Mouse (Mus musculus) kidney, adult 18-20 months (tissue): Measurements from ENCODE around the gene Cdc37l1.
"Not testable (repeated sequence)": the region's sequence is repeated elsewhere in the genome, so short reads cannot be mapped to it uniquely, and the experiment has no call there.

Source experiments
- DNase-seq: peaks from one replicate; pipeline ENCODE4 v3.0.0; 2021

Gene Cdc37l1

DNA sequence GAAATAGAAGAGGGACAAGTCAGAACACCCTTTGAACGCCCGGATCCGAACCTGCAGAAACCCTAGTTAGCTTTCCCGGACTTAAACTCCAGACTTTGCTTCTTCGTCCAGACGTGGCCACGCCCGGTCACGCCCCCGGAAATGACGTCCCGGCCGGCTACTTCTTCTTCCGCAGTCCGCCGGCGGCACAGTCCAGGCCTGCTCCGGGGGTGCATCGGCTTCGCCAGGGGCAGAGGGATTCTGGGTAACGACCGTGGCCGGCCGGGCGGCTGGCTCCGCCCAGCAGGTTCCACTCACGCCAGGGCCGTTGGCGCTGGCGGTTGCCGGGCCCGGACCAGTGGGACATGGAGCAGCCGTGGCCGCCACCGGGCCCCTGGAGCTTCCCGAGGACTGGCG, at the start of gene Cdc37l1:
TSS of gene Cdc37l1 (plus strand) at position 159 of the 396 bp plus-strand sequence.
- DNase-seq, result peak; percentile 99

DNA sequence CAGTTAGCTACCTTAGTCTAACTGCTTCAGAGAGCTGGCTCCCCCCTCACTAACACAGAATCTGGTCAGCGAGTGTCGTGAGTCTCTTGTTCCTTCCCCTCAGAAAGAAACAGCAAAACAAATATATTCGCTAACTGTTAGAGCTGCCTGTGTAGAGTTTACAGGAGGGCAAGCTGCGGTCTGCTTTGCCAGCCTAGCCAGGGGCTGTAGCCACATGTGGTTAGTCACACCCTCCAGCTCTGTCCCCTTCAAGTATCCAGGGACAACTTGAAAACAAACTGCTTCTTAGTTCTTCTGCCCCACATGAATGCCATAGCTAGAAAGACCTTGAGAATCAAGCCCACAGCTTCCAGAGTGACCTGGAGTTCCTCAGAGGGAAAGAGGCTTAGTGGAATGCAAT, 48.9 kb upstream of the Cdc37l1 start:
- DNase-seq, result no peak

DNA sequence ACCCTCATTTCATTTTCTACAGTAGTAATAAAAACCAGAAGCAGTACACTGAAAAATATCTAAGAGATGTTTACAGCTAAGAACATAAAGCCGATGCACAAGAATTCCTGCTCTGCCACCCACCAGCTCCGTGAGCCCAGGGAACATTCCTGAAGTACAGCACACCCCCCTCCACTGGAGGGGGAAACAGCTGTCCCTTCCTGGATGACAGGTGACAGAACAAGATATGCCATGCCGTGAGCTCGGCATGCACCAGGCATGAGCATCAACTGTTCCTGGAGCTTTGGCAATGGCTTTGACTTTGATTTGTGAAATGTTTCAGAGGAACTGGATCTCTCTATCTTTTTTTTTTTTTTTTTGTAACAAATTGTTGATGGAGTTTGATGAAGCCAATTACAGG, 43.4 kb upstream of the Cdc37l1 start:
- no peak for DNase-seq

DNA sequence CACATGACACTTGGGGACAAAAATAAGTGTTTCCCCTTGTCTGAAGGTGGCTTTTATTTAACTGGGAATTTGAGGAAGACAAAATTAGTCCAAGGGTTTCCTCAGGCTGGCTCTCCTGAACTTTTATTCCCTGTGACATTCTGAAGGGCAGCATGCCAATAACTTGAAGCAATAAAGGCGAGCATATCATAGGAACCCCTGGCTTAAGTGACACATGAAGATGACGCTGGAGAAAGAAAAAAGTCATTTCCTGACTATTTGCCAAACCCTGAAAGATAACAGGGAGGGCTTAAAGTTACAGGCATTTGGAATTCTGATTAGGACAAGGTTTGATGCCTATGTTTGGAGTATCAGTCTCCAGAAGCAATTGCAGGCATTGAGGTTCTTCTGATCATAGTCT, 42.8 kb upstream of the Cdc37l1 start:
- no peak for DNase-seq

DNA sequence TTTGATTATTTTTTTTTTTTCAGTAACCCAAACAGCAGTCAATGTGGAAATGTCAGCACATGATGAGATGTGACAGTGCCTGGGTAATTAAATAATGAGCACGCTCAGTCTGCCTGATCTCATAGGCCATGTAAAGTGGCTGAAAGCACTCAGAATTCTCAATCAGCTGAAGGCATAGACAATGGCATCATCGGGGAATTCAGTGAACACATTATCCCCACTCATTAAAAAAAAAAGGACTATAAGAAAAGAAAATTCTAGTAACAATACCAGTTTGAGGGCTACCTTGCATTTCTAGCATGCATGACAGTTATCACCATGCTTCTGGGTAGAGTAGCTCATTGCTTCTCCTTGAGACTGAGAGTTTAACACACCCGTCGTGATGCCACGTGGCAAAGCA, 38.9 kb upstream of the Cdc37l1 start:
- DNase-seq, result no peak

DNA sequence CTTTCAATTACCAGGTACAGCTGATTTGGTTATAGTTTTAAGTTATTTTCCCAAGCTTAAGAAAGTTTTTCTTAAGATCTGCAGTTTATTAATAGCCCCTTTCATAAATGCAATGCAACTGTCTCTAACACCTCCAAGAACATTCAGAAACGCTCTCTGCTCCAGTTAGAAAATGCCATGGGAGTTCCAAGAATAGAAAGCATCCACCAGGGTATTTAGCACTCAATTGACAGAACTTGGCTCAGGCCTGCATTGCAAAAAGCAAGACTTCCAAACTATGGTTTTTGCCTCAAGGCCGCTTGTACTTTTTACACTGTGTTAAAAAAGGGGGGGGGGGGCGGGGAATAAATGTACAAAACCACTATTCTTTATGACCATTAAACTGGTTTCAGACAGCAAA, 27.0 kb upstream of the Cdc37l1 start:
- DNase-seq, result no peak

DNA sequence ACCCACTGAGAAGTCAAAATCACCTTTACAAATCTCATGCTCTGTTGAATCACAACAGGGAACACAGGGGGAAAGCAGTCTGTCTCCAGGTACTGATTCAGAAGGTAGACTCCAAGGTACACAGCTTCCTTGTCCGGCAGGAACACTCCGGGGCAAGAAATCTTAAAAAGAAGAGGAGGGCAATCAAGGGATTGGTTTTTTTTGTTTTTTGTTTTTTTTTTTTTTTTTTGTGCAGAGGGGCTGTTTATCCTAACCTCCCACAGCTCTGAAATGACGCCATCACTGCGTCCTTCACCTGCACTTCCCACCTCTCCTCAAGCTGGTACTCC, 26.7 kb upstream of the Cdc37l1 start:
- no peak for DNase-seq

DNA sequence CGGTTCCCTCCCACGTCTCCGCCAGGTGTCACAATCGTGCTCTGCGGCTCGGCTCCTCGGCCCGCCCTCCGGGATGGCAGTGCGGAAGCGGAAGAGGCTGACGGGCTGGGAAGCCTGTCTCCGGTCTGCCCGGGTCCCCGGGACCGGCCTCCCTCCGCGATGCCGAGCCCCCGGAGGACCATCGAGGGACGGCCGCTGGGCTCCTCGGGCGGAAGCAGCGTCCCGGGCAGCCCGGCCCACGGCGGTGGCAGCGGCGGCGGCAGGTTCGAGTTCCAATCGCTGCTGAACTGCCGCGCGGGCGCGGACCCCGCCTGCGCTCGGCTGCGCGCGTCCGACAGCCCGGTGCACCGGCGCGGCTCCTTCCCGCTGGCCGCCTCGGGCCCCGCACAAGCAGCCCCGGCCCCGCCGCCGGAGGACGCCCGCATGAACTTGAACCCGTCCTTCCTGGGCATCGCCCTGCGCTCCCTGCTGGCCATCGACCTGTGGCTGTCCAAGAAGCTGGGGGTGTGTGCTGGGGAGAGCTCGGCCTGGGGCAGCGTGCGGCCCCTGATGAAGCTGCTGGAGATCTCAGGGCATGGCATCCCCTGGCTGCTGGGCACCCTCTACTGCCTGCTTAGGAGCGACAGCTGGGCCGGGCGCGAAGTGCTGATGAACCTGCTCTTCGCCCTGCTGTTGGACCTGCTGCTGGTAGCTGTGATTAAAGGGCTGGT, 26.2 kb upstream of the Cdc37l1 start, which contains the start of gene Plpp6:
TSS of gene Plpp6 (plus strand) at position 112 of the 710 bp plus-strand sequence.
- peak; percentile 88 for DNase-seq

DNA sequence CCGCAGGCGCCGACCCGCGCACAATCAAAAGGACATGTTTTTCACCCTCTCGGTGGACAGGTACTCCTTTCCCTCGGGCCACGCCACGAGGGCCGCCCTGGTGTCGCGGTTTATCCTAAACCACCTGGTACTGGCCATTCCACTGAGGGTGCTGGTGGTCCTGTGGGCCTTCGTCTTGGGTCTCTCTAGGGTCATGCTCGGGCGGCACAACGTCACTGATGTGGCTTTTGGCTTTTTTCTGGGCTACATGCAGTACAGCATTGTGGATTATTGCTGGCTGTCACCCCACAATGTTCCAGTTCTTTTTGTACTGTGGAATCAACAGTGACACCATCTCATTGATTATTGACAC, 25.6 kb upstream of the Cdc37l1 start:
- DNase-seq, result no peak

DNA sequence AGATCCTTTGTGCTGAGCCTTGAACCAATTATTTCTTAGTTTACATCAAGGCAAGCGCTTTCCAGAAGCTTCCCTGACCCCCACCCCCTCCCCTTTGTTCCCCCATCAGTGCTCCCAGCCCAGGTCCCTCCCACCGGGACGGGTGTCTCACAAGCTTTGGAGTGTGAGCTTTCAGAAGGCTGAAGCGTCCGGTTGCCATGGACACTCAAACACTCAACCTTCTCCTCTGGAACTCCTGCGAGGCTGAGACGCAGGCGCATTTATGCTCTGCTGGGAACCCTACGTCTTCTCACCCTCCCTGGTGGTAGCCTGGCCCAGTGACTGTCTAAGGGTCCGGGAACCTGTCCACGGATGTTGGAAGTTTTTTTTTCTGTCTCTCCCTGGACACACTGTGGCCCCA, 22.5 kb upstream of the Cdc37l1 start, which contains the start of gene 4430402I18Rik:
TSS of gene 4430402I18Rik (minus strand) at position 149 of the 400 bp plus-strand sequence.
- DNase-seq, result no peak

DNA sequence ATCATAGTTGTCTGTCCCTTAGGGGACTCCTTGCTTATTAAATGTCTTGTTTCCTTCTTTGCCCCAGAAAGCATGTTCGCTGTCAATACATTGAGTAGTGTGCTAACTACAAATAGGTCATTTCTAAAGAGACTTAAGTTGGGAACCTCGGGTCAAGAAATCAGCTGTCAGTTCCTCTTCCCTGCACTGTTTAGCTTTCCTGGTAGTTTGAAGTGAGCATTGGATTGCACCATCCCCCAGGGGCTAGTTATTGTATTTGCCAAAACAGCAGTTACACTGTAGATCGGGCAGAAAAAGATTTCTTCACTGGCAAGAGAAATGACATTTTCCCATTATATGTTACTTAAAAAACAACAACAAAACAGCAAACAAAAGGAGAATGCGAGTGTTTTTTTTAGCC, 22.0 kb upstream of the Cdc37l1 start:
- no peak for DNase-seq

DNA sequence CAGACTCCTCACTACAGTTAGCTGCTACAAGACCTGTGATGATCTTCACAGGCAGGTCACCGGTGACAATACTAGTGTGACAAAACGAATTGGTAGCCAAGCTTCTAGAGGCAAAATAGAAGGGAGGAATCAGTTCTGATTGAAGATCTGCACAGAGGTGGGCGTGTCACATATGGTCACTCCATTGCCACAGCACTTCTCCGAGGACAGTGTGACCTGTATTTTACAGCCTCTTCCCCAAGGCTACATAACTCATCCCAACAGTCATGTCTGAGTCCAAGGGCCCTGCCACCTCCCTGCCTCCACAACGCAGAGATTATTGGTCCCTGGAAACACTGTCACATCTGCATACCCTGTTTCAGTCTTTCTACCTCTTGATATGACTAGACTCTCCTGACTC, 20.9 kb upstream of the Cdc37l1 start:
- no peak for DNase-seq

DNA sequence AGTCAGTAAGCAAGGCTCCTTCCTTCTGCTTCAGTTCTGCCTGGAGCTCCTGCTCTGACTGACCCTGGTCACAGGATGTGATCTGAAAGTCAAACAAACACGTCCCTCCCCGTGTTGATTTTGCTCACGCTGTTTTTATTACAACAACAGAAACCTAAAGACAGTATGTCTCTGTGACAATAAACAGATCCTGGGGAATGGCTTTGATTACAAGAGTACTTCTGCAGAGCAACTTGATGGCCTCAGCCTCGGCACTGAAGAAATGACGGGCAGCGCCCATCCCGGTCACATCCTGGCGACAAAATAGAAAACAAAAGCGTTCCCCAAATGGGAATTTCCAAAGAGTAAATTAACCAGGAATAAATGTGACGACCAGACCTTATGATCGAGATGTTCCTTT, 19.9 kb upstream of the Cdc37l1 start:
- no peak for DNase-seq

DNA sequence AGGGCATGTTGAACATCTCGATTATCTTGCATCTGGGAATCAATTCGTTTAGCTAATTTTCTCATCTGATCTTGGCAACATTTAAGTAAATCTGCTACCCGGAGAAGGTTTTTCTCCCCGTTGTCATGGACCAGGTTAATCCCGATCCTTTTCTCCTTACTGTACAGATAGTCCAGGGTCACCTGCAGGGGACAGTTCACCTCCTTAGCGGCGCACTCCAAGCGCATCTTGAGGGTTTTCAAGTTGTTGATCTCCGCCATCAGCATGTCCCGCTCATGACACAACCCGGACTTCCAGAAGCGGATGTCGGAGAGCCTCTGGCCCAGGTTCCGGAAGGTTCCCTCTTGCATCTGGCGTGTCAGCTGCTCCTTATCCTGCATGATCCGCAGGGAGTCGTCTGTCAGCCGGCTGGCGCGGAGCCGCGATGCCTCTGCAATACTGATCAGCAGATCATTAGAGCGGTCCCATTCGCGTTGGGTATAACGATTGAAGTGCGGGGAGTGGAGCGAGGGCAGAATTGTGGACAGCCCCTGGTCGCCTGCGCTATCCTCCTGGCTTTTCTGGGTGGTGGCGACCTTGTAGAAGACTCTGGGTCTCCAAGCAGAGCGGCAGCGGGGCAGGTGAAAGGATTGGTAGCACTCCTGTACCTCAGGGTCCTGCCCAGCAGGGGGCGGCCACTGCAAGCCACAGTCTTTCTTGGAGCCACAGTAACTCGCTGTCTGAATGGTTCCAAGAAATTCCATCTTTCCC, 15.1 kb upstream of the Cdc37l1 start:
- DNase-seq, result peak; percentile 92

DNA sequence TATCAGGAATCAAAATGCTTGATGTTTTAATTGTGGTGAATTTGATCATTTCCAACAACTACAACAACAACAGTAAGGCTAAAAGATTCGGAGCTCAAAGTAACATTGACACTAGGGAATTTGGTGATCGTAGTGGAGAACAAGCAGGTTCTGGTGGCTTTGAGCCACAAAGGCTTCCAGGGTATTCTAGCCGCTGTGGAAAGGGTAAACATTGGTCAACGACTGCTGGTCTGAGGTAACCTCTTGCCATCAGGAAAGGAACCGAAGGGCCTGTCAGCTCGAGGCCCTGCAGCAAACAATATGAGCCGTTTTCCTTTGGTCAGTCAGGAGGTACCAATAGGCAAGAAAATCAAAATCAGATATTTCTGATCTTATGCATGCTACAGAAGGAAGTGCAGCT, 7.5 kb upstream of the Cdc37l1 start:
- DNase-seq, result no peak

DNA sequence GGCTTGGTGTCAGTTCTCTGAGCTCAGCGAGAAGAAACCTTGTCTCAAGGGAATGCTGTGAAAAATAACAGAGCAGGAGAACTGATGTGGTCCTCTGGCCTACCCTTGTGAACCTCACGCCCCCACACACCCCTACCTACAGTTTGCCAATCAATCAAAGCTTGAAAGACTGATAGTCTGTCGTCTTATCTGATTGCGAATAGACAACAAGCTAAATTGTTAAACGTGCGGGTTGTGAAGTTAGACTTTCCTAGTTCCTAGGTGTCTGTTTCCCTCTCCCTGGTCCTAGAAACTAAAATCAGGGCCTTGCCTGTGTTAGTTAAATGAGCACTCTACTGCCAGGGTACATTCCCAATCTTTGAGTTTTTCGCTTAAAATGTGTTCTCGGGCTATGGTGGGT, 637 bp upstream of the Cdc37l1 start:
- DNase-seq, result no peak

DNA sequence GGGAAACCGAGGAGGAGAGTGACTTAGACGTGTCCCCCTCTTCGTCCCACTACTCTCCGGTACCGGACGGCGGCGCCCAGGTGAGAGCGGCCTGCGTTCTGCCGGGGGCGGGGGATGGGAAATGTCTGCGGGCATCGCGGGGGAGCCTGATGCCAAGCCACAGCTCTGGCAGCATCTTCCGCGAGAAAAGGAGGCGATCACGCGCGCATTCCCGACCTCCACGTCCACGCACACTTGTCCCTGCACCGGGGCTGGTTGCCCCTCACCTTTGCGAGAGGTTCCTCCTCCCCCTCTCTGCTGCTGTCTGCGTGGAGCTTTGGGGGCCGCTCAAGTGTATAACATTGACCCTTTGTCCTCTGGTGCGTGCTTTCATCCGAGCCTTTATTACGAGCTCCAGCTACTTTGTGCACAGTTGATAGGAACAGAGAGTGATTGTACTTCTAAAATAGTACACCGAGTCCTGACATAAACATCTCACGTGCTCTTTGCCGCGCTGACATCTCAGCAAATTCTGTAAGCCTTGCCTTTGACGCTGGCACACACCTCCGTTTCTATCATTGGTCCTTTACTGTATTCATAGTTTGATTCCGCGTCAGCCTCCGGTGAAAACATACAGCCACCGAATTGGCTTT, 554 bp downstream of the Cdc37l1 start:
- DNase-seq, result no peak

DNA sequence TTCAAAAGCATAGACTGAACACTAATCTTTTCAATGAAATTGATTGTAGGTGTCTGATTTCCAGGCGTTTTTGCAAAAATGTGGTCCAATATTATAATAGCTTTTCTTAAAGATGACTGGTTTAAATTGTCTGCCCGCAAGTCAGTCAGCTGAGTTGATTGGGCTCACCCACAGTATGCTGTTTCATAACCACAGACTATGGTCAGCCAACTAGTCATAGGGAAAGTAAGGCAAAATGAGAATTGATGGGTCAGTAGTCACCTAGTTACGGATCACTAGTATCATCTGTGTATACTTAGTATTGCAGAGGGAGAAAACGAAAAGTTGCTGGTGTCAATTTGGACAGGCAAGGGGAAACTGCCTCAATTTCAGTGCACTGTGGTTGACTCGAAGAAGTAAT, 1.2 kb downstream of the Cdc37l1 start:
- DNase-seq, result no peak

DNA sequence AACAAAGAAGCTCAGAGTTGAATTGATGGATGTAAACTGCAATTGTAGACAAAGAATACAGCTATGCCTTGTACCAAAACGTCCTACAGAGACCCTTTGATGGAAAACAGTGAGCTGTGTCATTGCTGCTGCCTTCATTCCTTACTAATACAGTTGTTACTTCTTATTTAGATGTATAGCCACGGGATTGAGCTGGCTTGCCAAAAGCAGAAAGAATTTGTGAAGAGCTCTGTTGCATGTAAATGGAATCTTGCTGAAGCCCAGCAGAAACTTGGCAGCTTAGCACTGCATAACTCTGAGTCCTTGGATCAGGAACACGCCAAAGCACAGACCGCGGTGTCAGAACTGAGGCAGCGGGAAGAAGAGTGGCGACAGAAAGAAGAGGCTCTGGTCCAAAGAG, 4.7 kb downstream of the Cdc37l1 start:
- no peak for DNase-seq

DNA sequence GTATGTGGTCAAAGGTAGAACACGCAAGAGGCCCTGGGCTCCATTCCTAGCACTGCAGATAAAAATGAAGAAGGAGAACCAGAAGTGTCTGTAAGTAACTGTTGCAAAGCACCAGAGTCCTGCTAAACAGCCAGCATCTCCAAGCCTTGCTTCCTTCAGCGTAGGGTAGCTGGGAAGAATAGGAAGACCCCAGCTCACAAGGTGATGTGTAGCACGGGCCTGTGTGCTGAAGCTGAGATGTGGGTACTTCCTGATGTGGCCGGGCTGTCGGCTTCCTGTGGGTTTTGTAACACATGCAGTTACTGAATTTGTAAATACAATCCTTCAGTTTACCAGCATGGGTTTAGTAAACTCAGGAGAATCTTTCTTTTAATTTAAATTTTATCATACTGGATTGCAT, 5.2 kb downstream of the Cdc37l1 start:
- DNase-seq, result no peak

DNA sequence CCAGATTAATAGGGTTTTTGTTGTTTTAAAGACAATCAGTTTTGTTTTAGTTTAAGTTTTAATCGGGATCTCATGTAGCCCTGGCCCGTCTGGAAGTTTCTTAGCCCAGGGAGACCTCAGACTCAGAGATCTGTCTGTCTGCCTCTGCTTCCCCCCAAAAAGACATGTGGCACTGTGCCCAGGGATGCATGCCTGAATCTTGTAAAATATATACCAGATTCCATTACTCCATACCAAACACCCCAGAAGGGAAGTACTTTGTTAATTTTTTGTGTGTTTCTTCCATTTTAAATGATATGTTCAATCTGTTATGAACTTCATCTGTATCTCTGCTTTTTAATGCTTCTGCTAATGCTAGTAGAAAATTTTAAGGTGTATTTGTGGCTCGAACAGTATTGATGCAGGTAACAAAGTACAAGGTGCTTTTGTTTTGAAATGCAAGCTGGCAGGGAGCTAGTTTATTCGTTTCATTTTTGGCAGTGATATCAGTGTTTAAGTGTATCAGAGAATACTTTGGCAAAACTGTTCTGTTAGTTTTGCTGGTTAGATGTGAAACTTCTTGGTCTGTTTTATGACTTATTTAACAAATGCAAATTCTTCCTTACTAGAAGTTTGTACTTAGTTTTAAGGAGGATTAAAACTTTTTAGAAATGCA, 8.0 kb downstream of the Cdc37l1 start:
- no peak for DNase-seq

DNA sequence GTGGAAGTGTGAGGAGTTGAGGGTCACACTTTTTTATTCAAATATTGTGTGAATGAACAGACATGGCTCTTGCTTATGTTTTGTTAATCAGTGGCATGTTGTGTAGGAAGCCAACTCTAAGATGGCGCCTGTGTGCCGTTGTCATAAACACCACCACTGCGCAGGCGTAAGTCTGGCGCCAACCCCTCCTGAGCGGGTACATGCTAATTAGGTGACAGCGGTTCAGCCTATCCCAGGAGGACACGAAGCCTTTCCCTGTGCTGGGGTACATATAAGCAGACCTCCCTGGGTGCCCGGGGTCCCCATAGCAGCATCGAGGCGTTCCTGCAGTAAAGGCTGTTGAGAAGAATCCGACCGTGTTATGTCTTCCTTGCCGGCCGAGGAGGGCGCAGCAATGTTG, 10.2 kb downstream of the Cdc37l1 start:
- DNase-seq, result not testable (repeated sequence)

DNA sequence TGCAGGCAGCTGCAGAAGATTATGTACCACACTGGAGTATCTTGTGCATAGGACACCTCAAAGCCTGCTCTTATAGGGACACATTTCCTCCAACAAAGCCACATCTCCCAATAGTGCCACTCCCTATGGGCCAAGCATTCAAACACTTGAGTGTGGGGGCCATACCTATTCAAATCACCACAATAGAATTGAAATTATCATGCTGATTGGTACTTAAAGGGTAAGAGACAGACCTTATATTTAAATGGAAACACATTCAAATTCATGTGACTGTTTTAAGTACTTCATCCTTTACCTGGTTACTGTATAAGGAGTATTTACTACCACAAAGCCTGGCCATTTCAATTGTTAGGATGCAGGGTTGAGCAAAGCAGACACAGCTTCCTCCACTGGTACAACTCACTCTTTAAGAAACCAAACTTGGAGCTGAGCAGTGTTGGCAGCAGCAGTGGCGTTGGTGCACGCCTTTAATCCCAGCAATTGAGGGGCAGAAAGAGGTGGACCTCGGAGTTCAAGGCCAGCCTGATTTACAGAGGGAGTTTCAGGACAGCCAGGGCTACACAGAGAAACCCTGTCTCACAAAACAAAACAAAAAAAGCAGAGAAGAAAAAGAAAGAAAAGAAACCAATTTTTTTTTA, 18.0 kb downstream of the Cdc37l1 start:
- DNase-seq, result no peak
